In the genomic region with DNA sequence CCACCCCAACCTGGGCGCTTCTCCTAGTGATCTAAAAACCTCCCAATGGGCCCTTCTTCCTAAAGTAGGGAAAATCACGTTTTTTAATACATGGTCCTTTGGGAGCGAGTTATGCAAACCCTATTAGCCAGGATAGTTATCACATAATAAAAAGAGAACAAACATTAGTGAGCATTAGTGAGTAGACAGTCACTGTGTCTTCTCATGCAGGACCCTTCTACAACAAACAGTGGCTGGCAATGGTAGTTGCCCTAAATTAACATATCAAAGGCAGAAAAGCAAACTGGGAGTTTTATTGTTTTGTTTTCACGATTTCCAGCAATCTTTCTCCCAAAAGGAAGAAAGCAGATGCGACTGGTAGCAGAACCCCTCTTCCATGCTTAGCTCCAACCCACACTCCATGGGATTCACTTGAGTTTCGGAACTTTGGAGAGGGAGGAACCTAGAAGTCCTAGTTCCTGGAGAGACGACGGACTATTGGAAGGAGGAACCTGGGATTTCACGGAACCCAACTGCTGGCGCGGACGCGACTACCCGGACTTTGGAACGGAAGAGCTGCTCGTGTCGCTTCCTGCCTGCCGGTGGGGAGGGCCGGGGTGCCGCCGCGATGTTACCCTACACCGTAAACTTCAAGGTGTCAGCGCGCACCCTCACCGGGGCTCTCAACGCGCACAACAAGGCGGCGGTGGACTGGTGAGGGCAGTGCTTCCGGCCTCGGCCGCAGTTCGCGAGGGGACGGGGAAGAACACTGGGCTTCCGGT, we compare ENCODE assay signal across 8 mouse cellular contexts. TPM values are rescaled to one million over a fixed set of nuclear protein-coding genes. Genes with fewer than 3 reads are reported as not detected.
DNase-seq lines count a peak whose midpoint lies in the region; ATAC-seq and TF ChIP-seq lines count a peak whose summit lies in the region.

A gene (plus strand): TSS at position 493 of the 761 bp plus-strand sequence.

- peak; percentile 91 for DNase-seq in ZHBTc4 (ENCODE audit: low read depth, low spot score)
- peak; percentile 90 for DNase-seq in gastrocnemius, adult 2 months
- DNase-seq in hindbrain, postnatal 0 days (ENCODE audit: low spot score) = peak; percentile 92
- DNase-seq in left cerebral cortex, adult 2 months (ENCODE audit: extremely low spot score in 1 of 2, low spot score in 2 of 2) = peak; percentile 77 to 79
- DNase-seq in right cerebral cortex, adult 2 months (ENCODE audit: low spot score in 2 of 2) = peak; percentile 82 to 86
- DNase-seq in urinary bladder, postnatal 14 days (ENCODE audit: low spot score) = peak; percentile 77

- ATAC-seq in common myeloid progenitor, adult 5-6 weeks (replicated peaks; ENCODE audit: low read depth, poor library complexity, severe bottlenecking) = peak; percentile 93
- peak; percentile 94 for ATAC-seq in hindbrain, postnatal 0 days
- peak; percentile 89 for ATAC-seq in megakaryocyte, adult 5-6 weeks (ENCODE audit: poor library complexity, severe bottlenecking)

- H3K9ac ChIP-seq in hindbrain, postnatal 0 days (replicated peaks; ENCODE audit: low read length) = peak within 1 kb of the TSS; percentile 87

- 3% methylated on average over 37 of the region's 37 CpGs for WGBS in hindbrain, postnatal 0 days

- intact Hi-C loops in gastrocnemius, adult 2 months (cut with DNase I) = no loop called here
- intact Hi-C loops in left cerebral cortex, adult 2 months (cut with DNase I) = no loop called here

- peak within 1 kb of the TSS; percentile 81 for H3K4me3 ChIP-seq in gastrocnemius, adult 2 months
- H3K4me3 ChIP-seq in hindbrain, postnatal 0 days (ENCODE audit: low read length) = peak within 1 kb of the TSS; percentile 90
- peak within 1 kb of the TSS; percentile 85 for H3K4me3 ChIP-seq in left cerebral cortex, adult 2 months

- no peaks in the 10 kb centered on the region for H3K9me3 ChIP-seq in hindbrain, postnatal 0 days (ENCODE audit: low read length)

- TF ChIP-seq CTCF in gastrocnemius, adult 2 months (IDR thresholded peaks at IDR 0.05) = no peak
- TF ChIP-seq CTCF in hindbrain, postnatal 0 days (IDR thresholded peaks at IDR 0.05; ENCODE audit: low read depth) = no peak
- TF ChIP-seq CTCF in left cerebral cortex, adult 2 months (IDR thresholded peaks at IDR 0.05) = no peak

- H3K4me2 ChIP-seq in hindbrain, postnatal 0 days (ENCODE audit: low read depth, low read length) = peak within 1 kb of the TSS; percentile 83

- H3K36me3 ChIP-seq in hindbrain, postnatal 0 days (ENCODE audit: insufficient read depth, low read length) = no peaks in the 10 kb centered on the region

- peak within 1 kb of the TSS; percentile 96 for H3K27ac ChIP-seq in gastrocnemius, adult 2 months
- peak within 1 kb of the TSS; percentile 95 for H3K27ac ChIP-seq in hindbrain, postnatal 0 days
- H3K27ac ChIP-seq in left cerebral cortex, adult 2 months = peak within 1 kb of the TSS; percentile 96

- H3K27me3 ChIP-seq in hindbrain, postnatal 0 days (ENCODE audit: insufficient read depth, low read length) = no peaks in the 10 kb centered on the region

- no peaks in the 10 kb centered on the region for H3K4me1 ChIP-seq in hindbrain, postnatal 0 days (ENCODE audit: insufficient read depth, low read length)

RNA-seq across cellular contexts. Expression of the gene that starts here (rescaled TPM):
- 37.5 and 44.6 TPM in 2 replicates for total RNA-seq in common myeloid progenitor, adult 5-6 weeks (2017)
- total RNA-seq in gastrocnemius, adult 2 months (2021) = 10 to 100 TPM; 16.2 to 18.1 TPM
- 40.2 and 42.4 TPM in 2 replicates for total RNA-seq in hindbrain, postnatal 0 days (2014; rRNA removed)
- 25.2 and 26.1 TPM in 2 replicates for polyA plus RNA-seq in hindbrain, postnatal 0 days (2015; fragmentation: Nextera tagmentation; extraction: Ambion mirVana)
- total RNA-seq in left cerebral cortex, adult 2 months (2021) = 10 to 100 TPM; 39.1 to 39.6 TPM
- 24.9 and 30.9 TPM in 2 replicates for total RNA-seq in megakaryocyte, adult 5-6 weeks (2015)
- total RNA-seq in megakaryocyte, adult 5-6 weeks (2017) = 24.2 and 27.9 TPM in 2 replicates

Comparison
In these comparisons a context has a peak if more than half of its experiments do, and no peak if none do; other contexts are left out.
1. Peak in every context shown above with its lines: DNase-seq, ATAC-seq, H3K4me3 ChIP-seq and H3K27ac ChIP-seq.